Comparison of ENCODE assay signal across 21 mouse cellular contexts in the genomic region with DNA sequence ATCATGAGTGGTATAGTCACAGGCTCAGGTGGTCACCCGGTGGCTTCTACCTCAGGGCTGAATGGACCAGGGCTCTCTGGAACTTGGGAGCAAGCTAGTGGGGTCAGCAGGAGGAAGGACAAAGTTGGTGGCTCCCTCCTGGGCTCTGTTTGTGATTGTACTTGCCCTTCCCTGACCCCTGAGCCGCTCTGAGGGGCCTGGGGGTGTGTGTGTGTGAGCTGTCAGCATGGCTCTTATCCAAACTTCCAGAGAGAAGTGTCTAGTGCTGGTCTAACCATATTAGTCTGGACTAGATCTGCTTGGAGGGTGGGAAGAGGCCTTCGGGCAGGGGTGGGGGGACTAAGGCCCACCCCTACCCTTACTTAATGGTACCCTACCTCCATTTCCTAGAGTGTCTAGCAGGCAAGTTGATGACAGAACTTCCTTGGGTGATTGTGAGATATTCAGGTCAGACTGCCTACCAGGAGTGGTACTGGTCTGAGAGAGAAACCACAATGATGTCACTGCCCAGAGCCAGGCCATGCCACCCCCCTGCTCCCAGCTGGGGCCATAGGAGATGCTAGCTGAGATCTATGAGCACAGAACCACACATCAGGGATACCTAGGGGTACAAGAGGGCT. TPM values are rescaled to one million over a fixed set of nuclear protein-coding genes. Genes with fewer than 3 reads are reported as not detected.
DNase-seq lines count a peak whose midpoint lies in the region; ATAC-seq and TF ChIP-seq lines count a peak whose summit lies in the region.
"Had no signal": no experiment of that assay in that cellular context is flagged by ENCODE, and none has a peak within 500 bp of the region (broad histone marks: within the 10 kb centered on the region; RNA-seq: fewer than 3 reads in every experiment).

No protein-coding gene starts in this region.

- no peaks in the 10 kb centered on the region for H3K9me3 ChIP-seq in heart, embryonic 12.5 days (replicated peaks)
- H3K9me3 ChIP-seq in heart, embryonic 16.5 days (replicated peaks; ENCODE audit: control insufficient read depth, low read length): no peaks in the 10 kb centered on the region
- H3K9me3 ChIP-seq in kidney, embryonic 14.5 days (ENCODE audit: control insufficient read depth, low read length): no peaks in the 10 kb centered on the region
- H3K9me3 ChIP-seq: embryonic facial prominence, embryonic 10.5 days; forebrain, embryonic 13.5 days; hindbrain, embryonic 15.5 days; kidney, embryonic 15.5 days had no signal

- H3K4me3 ChIP-seq in heart, embryonic 12.5 days: no peak overlapping the region
- H3K4me3 ChIP-seq in heart, embryonic 16.5 days (ENCODE audit: low read length): no peak overlapping the region
- H3K4me3 ChIP-seq in thymus, adult 2 months (ENCODE audit: control insufficient read depth, insufficient read depth, low read length): no peak overlapping the region
- no peak overlapping the region for H3K4me3 ChIP-seq in kidney, embryonic 14.5 days (ENCODE audit: low read length)
- H3K4me3 ChIP-seq: forebrain, embryonic 13.5 days; hindbrain, embryonic 15.5 days; kidney, embryonic 15.5 days had no signal

- peaks cover 88% of the 10 kb centered on the region for H3K36me3 ChIP-seq in heart, embryonic 12.5 days
- H3K36me3 ChIP-seq in heart, embryonic 16.5 days (ENCODE audit: control insufficient read depth, insufficient read depth): peaks cover 62% of the 10 kb centered on the region
- peaks cover 75% of the 10 kb centered on the region for H3K36me3 ChIP-seq in thymus, adult 2 months (ENCODE audit: control insufficient read depth, insufficient read depth, low read length)
- H3K36me3 ChIP-seq in kidney, embryonic 14.5 days (ENCODE audit: control insufficient read depth, insufficient read depth, low read length): peaks cover 86% of the 10 kb centered on the region

- H3K27me3 ChIP-seq in heart, embryonic 12.5 days (replicated peaks): no peaks in the 10 kb centered on the region
- H3K27me3 ChIP-seq in heart, embryonic 16.5 days (ENCODE audit: control insufficient read depth, insufficient read depth, low read length): no peaks in the 10 kb centered on the region
- no peaks in the 10 kb centered on the region for H3K27me3 ChIP-seq in thymus, adult 2 months (ENCODE audit: control insufficient read depth, insufficient read depth, low read length)
- no peaks in the 10 kb centered on the region for H3K27me3 ChIP-seq in kidney, embryonic 14.5 days (ENCODE audit: control insufficient read depth, insufficient read depth, low read length)
- H3K27me3 ChIP-seq: forebrain, embryonic 13.5 days; hindbrain, embryonic 15.5 days; kidney, embryonic 15.5 days had no signal

- DNase-seq in heart, postnatal 4 days: no peak
- no peak for DNase-seq in heart, adult 8-10 months (ENCODE audit: low spot score)
- DNase-seq in 3T3-L1 (ENCODE audit: low read depth, low spot score) (peak; percentile 26), 416B (ENCODE audit: low read depth) (peak; percentile 48)
- no peak for DNase-seq in thymus, adult 2 months
- DNase-seq: adrenal gland, adult 2 months; adrenal gland, postnatal 25 days; cerebellum, adult 2 months; cerebellum, postnatal 10 days; forebrain, postnatal 0 days; gastrocnemius, postnatal 14 days; kidney, adult 11 months had no signal

- peak overlapping the region; percentile 88 for H3K27ac ChIP-seq in heart, embryonic 12.5 days (ENCODE audit: poor library complexity, severe bottlenecking)
- H3K27ac ChIP-seq in heart, embryonic 16.5 days (ENCODE audit: low read length): peak overlapping the region; percentile 70
- no peak overlapping the region for H3K27ac ChIP-seq in thymus, adult 2 months (ENCODE audit: control insufficient read depth, insufficient read depth, low read length)
- no peak overlapping the region for H3K27ac ChIP-seq in kidney, embryonic 14.5 days (ENCODE audit: low read depth, low read length)
- H3K27ac ChIP-seq: embryonic facial prominence, embryonic 10.5 days; forebrain, embryonic 13.5 days; hindbrain, embryonic 15.5 days; kidney, embryonic 15.5 days had no signal

- WGBS in heart, embryonic 12.5 days: 49% methylated on average over 3 of the region's 3 CpGs
- 29% methylated on average over 3 of the region's 3 CpGs for WGBS in heart, embryonic 16.5 days
- 94% methylated on average over 3 of the region's 3 CpGs for WGBS in thymus, adult 2 months
- 90% methylated on average over 3 of the region's 3 CpGs for WGBS in kidney, embryonic 14.5 days

- H3K4me1 ChIP-seq in heart, embryonic 12.5 days (replicated peaks): peaks cover 35% of the 10 kb centered on the region
- peaks cover 12% of the 10 kb centered on the region for H3K4me1 ChIP-seq in heart, embryonic 16.5 days (ENCODE audit: control insufficient read depth, insufficient read depth, low read length)
- H3K4me1 ChIP-seq in thymus, adult 2 months (replicated peaks; ENCODE audit: control insufficient read depth, insufficient read depth, low read length): no peaks in the 10 kb centered on the region
- H3K4me1 ChIP-seq in kidney, embryonic 14.5 days (ENCODE audit: control insufficient read depth, insufficient read depth, low read length): no peaks in the 10 kb centered on the region
- H3K4me1 ChIP-seq: embryonic facial prominence, embryonic 10.5 days; forebrain, embryonic 13.5 days; hindbrain, embryonic 15.5 days; kidney, embryonic 15.5 days had no signal

- no peak for TF ChIP-seq CTCF in thymus, adult 2 months (IDR thresholded peaks at IDR 0.05; ENCODE audit: borderline replicate concordance, control insufficient read depth, extremely low read depth, insufficient read depth, low read length, poor library complexity)

- TF ChIP-seq POLR2A in thymus, adult 2 months (IDR thresholded peaks at IDR 0.05; ENCODE audit: control insufficient read depth, extremely low read depth, insufficient read depth, low read length, poor library complexity): no peak

- H3K4me2 ChIP-seq in heart, embryonic 12.5 days: peak overlapping the region; percentile 14
- no peak overlapping the region for H3K4me2 ChIP-seq in heart, embryonic 16.5 days (ENCODE audit: low read depth, low read length)
- H3K4me2 ChIP-seq in kidney, embryonic 14.5 days (replicated peaks; ENCODE audit: low read depth, low read length): no peak overlapping the region
- H3K4me2 ChIP-seq: forebrain, embryonic 13.5 days; hindbrain, embryonic 15.5 days; kidney, embryonic 15.5 days had no signal

- H3K9ac ChIP-seq in heart, embryonic 12.5 days: peak overlapping the region; percentile 64; the same call in 1 of the 2 replicates
- H3K9ac ChIP-seq in heart, embryonic 16.5 days (ENCODE audit: low read length): peak overlapping the region; percentile 21; the same call in 1 of the 2 replicates
- H3K9ac ChIP-seq in kidney, embryonic 14.5 days (ENCODE audit: low read depth, low read length): no peak overlapping the region
- H3K9ac ChIP-seq: forebrain, embryonic 13.5 days; forebrain, postnatal 0 days; hindbrain, embryonic 15.5 days; kidney, embryonic 15.5 days had no signal

- peak; percentile 71 for ATAC-seq in heart, embryonic 12.5 days (ENCODE audit: insufficient number of reproducible peaks, low FRiP score)
- peak; percentile 65 for ATAC-seq in heart, embryonic 16.5 days (replicated peaks; ENCODE audit: extremely low read depth, insufficient read depth, low FRiP score)
- ATAC-seq in kidney, embryonic 14.5 days (ENCODE audit: low FRiP score, low TSS enrichment): no peak
- ATAC-seq: forebrain, embryonic 13.5 days; forebrain, postnatal 0 days had no signal

RNA-seq across cellular contexts. Expression of a gene that starts 19.1 kb away (rescaled TPM):
- polyA plus RNA-seq in heart, embryonic 12.5 days (2016; fragmentation: Nextera tagmentation; extraction: Ambion mirVana): 79.0 and 83.6 TPM in 2 replicates
- total RNA-seq in heart, postnatal 4 days (2021): 10 to 100 TPM; 70.3 to 77.9 TPM
- 81.6 and 82.1 TPM in 2 replicates for polyA plus RNA-seq in heart, embryonic 16.5 days (2015; fragmentation: Nextera tagmentation; extraction: Ambion mirVana)
- total RNA-seq in heart, adult 8-10 months (2022): 10 to 100 TPM; 79.6 to 97.6 (median 89.8) TPM
- polyA plus RNA-seq in thymus, adult 2 months (2012; rRNA removed): 225 and 228 TPM in 2 replicates
- 56.0 TPM in 2 replicates for polyA plus RNA-seq in kidney, embryonic 14.5 days (2014; fragmentation: Nextera tagmentation; extraction: Ambion mirVana)

RNA-seq across cellular contexts. Expression of a gene that starts 32.8 kb away (rescaled TPM):
- 14.3 and 14.9 TPM in 2 replicates for polyA plus RNA-seq in heart, embryonic 12.5 days (2016; fragmentation: Nextera tagmentation; extraction: Ambion mirVana)
- total RNA-seq in heart, postnatal 4 days (2021): 10 to 100 TPM; 36.8 to 39.3 TPM
- polyA plus RNA-seq in heart, embryonic 16.5 days (2015; fragmentation: Nextera tagmentation; extraction: Ambion mirVana): 8.5 and 9.0 TPM in 2 replicates
- total RNA-seq in heart, adult 8-10 months (2022): 10 to 100 TPM; 22.6 to 32.9 (median 28.8) TPM
- polyA plus RNA-seq in thymus, adult 2 months (2012; rRNA removed): 81.3 and 100 TPM in 2 replicates
- polyA plus RNA-seq in kidney, embryonic 14.5 days (2014; fragmentation: Nextera tagmentation; extraction: Ambion mirVana): 16.7 and 23.6 TPM in 2 replicates

RNA-seq across cellular contexts. Expression of a gene that starts 44.1 kb away (rescaled TPM):
- 0.22 and 0.31 TPM in 2 replicates for polyA plus RNA-seq in heart, embryonic 12.5 days (2016; fragmentation: Nextera tagmentation; extraction: Ambion mirVana)
- not detected for total RNA-seq in heart, postnatal 4 days (2021)
- polyA plus RNA-seq in heart, embryonic 16.5 days (2015; fragmentation: Nextera tagmentation; extraction: Ambion mirVana): 0.49 and 0.59 TPM in 2 replicates
- total RNA-seq in heart, adult 8-10 months (2022): not detected
- 0.17 and 0.28 TPM in 2 replicates for polyA plus RNA-seq in thymus, adult 2 months (2012; rRNA removed)
- 0.13 TPM in 1 of 2 replicates, not detected in the other for polyA plus RNA-seq in kidney, embryonic 14.5 days (2014; fragmentation: Nextera tagmentation; extraction: Ambion mirVana)
- total RNA-seq: adrenal gland, adult 2 months; adrenal gland, postnatal 25 days; gastrocnemius, adult 18-20 months; gastrocnemius, postnatal 14 days had no signal
- polyA plus RNA-seq: adrenal gland, adult 2 months; gonadal fat pad, adult 2 months had no signal

RNA-seq across cellular contexts. Expression of a gene that starts 45.9 kb away (rescaled TPM):
- polyA plus RNA-seq in heart, embryonic 12.5 days (2016; fragmentation: Nextera tagmentation; extraction: Ambion mirVana): 232 and 254 TPM in 2 replicates
- 100 to 1,000 TPM; 105 to 110 TPM for total RNA-seq in heart, postnatal 4 days (2021)
- 211 and 235 TPM in 2 replicates for polyA plus RNA-seq in heart, embryonic 16.5 days (2015; fragmentation: Nextera tagmentation; extraction: Ambion mirVana)
- 10 to 100 TPM; 31.6 to 38.8 (median 36.1) TPM for total RNA-seq in heart, adult 8-10 months (2022)
- 61.0 and 66.8 TPM in 2 replicates for polyA plus RNA-seq in thymus, adult 2 months (2012; rRNA removed)
- polyA plus RNA-seq in kidney, embryonic 14.5 days (2014; fragmentation: Nextera tagmentation; extraction: Ambion mirVana): 241 and 323 TPM in 2 replicates

Comparison
In these comparisons a context has a peak if more than half of its experiments do, and no peak if none do; other contexts are left out.
1. H3K27ac ChIP-seq: peak in heart, embryonic 12.5 days (single experiment) and heart, embryonic 16.5 days (single experiment); none in thymus, adult 2 months (single experiment) and kidney, embryonic 14.5 days (single experiment).
2. DNase-seq: peak in 3T3-L1 (single experiment) and 416B (single experiment); none in heart, postnatal 4 days (single experiment), heart, adult 8-10 months (single experiment) and thymus, adult 2 months (single experiment).